ENCODE assay signal across 13 mouse cellular contexts in genomic region chr6:87189755-87190154, GRCm38 (mm10).
DNase-seq lines count a peak whose midpoint lies in the region; ATAC-seq and TF ChIP-seq lines count a peak whose summit lies in the region.
"Had no signal": no experiment of that assay in that cellular context is flagged by ENCODE, and none has a peak within 500 bp of the region (broad histone marks: within the 10 kb centered on the region; RNA-seq: fewer than 3 reads in every experiment).

No protein-coding gene starts in this region.

- 73% methylated on average over 3 of the region's 3 CpGs for WGBS in hindbrain, embryonic 12.5 days
- WGBS in heart, embryonic 12.5 days: 75% methylated on average over 3 of the region's 3 CpGs

- H3K27me3 ChIP-seq in C2C12 (ENCODE audit: control insufficient read depth, insufficient read depth, insufficient read length): no peaks in the 10 kb centered on the region
- H3K27me3 ChIP-seq in hindbrain, embryonic 12.5 days: no peaks in the 10 kb centered on the region
- H3K27me3 ChIP-seq in heart, embryonic 12.5 days (replicated peaks): no peaks in the 10 kb centered on the region
- H3K27me3 ChIP-seq: hindbrain, embryonic 15.5 days had no signal

- H3K4me3 ChIP-seq in gastrocnemius, adult 2 months: no peak overlapping the region
- H3K4me3 ChIP-seq in C2C12 (ENCODE audit: insufficient read depth, poor library complexity, severe bottlenecking): no peak overlapping the region
- no peak overlapping the region for H3K4me3 ChIP-seq in hindbrain, embryonic 12.5 days
- H3K4me3 ChIP-seq in heart, embryonic 12.5 days: no peak overlapping the region
- H3K4me3 ChIP-seq: hindbrain, embryonic 15.5 days had no signal

- H3K36me3 ChIP-seq in C2C12 (ENCODE audit: control insufficient read depth, insufficient read depth): no peaks in the 10 kb centered on the region
- H3K36me3 ChIP-seq in hindbrain, embryonic 12.5 days: no peaks in the 10 kb centered on the region
- H3K36me3 ChIP-seq in heart, embryonic 12.5 days: 0 out of 2 replicates have a peak, but pooled peaks cover 2% of the 10 kb centered on the region
- H3K36me3 ChIP-seq: hindbrain, embryonic 15.5 days had no signal

- no peak overlapping the region for H3K4me2 ChIP-seq in hindbrain, embryonic 12.5 days (replicated peaks)
- no peak overlapping the region for H3K4me2 ChIP-seq in heart, embryonic 12.5 days
- H3K4me2 ChIP-seq: hindbrain, embryonic 15.5 days had no signal

- no peaks in the 10 kb centered on the region for H3K79me2 ChIP-seq in C2C12 (ENCODE audit: control insufficient read depth, insufficient read depth)

- peak overlapping the region; percentile 35 for H3K27ac ChIP-seq in gastrocnemius, adult 2 months
- H3K27ac ChIP-seq in hindbrain, embryonic 12.5 days: no peak overlapping the region
- H3K27ac ChIP-seq in heart, embryonic 12.5 days (ENCODE audit: poor library complexity, severe bottlenecking): no peak overlapping the region
- H3K27ac ChIP-seq: hindbrain, embryonic 15.5 days had no signal

- no peak overlapping the region for H3ac ChIP-seq in C2C12 (ENCODE audit: control insufficient read depth, insufficient read length, low read depth)

- intact Hi-C loops in gastrocnemius, adult 2 months (cut with DNase I): loop anchor here (5.0 kb wide), 1 partner anchor 43 kb away; no protein-coding TSS in a partner anchor
- intact Hi-C loops in gastrocnemius, postnatal 36 days (cut with DNase I): no loop called here

- H3K79me3 ChIP-seq in C2C12 (ENCODE audit: low read depth): no peaks in the 10 kb centered on the region

- TF ChIP-seq CTCF in gastrocnemius, adult 2 months (IDR thresholded peaks at IDR 0.05): no peak
- TF ChIP-seq CTCF in C2C12 (IDR thresholded peaks at IDR 0.05; ENCODE audit: control insufficient read depth, insufficient read depth, insufficient read length): no peak

- no peak for ATAC-seq in hindbrain, embryonic 12.5 days (ENCODE audit: low FRiP score)
- no peak for ATAC-seq in heart, embryonic 12.5 days (ENCODE audit: insufficient number of reproducible peaks, low FRiP score)
- ATAC-seq: CD4-positive, CD25-positive, alpha-beta regulatory T cell, adult 4 months had no signal

- no peak overlapping the region for H3K9ac ChIP-seq in hindbrain, embryonic 12.5 days
- H3K9ac ChIP-seq in heart, embryonic 12.5 days: no peak overlapping the region
- H3K9ac ChIP-seq: hindbrain, embryonic 15.5 days had no signal

- peak; percentile 36 for DNase-seq in gastrocnemius, adult 2 months
- DNase-seq in gastrocnemius, postnatal 36 days: no peak
- DNase-seq in liver: peak; percentile 40
- peak; percentile 87 for DNase-seq in lung, postnatal 36 days
- no peak for DNase-seq in embryo, embryonic 11 days
- DNase-seq: cerebellum, postnatal 36 days; layer of hippocampus, postnatal 36 days; right cerebral cortex, postnatal 4 days had no signal

- H3K4me1 ChIP-seq in hindbrain, embryonic 12.5 days: no peaks in the 10 kb centered on the region
- peaks cover 35% of the 10 kb centered on the region for H3K4me1 ChIP-seq in heart, embryonic 12.5 days (replicated peaks)
- H3K4me1 ChIP-seq: hindbrain, embryonic 15.5 days had no signal

- H3K9me3 ChIP-seq in hindbrain, embryonic 12.5 days (replicated peaks): no peaks in the 10 kb centered on the region
- H3K9me3 ChIP-seq in heart, embryonic 12.5 days (replicated peaks): 0 out of 2 replicates have a peak, but pooled peaks cover 4% of the 10 kb centered on the region
- H3K9me3 ChIP-seq: hindbrain, embryonic 15.5 days had no signal

TF ChIP-seq in C2C12, 6 proteins besides CTCF, POLR2A, EP300 and RAD21:
- TF ChIP-seq MYOG (IDR thresholded peaks at IDR 0.05; ENCODE audit: control insufficient read depth, extremely low read depth, insufficient read length): no peak
- peak; percentile 96 for TF ChIP-seq CEBPB (IDR thresholded peaks at IDR 0.05; ENCODE audit: low read depth)
- TF ChIP-seq FOSL1 (IDR thresholded peaks at IDR 0.05; ENCODE audit: insufficient read depth, low read length, poor library complexity, severe bottlenecking): no peak
- no peak for TF ChIP-seq MAX (IDR thresholded peaks at IDR 0.05)

Comparison
In these comparisons a context has a peak if more than half of its experiments do, and no peak if none do; other contexts are left out.
1. DNase-seq: peak in gastrocnemius, adult 2 months (single experiment), liver (single experiment) and lung, postnatal 36 days (single experiment); none in gastrocnemius, postnatal 36 days (0 of 2) and embryo, embryonic 11 days (single experiment).